Mouse (Mus musculus): ENCODE results near the gene Chfr.

DNA sequence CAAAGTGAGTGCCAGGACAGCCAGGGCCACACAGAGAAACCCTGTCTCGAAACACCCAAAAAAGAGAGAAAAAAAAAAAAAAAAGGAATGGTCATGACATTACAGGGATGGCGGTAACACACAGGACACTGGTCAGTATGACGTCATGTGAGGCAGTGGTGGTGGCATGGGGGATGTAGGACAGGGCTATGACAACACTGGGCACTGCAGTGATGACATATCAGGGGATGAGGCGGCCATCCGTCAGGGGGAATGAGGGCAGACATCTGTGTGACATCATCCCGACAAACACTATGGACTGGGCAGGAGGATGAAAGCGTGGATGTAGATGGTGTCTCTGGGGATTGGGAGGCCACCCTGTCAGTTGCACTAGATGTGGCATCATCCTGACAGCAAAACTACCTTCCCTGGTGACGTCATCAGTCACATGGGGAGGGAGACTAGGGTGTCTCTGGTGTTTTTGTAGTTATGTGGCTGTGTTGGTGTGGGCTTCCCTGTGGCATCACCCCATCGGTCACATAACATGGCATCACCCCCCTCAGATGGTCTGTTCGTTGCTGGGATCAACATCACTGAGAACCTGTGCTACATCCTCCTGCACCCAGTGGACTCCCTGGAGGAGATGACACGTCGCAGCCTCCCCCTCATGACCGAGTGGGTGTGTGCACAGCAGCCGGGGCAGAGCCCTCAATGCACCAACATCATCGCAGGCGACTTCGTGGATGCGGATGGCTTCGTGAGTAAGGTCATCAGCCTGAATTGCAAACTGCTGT is 32.6 kb upstream of the Chfr start:
- no peak for TF ChIP-seq CTCF (IDR thresholded peaks at IDR 0.05; ENCODE audit: borderline replicate concordance, control insufficient read depth, extremely low read depth, insufficient read depth, low read length, poor library complexity)
- TF ChIP-seq POLR2A (IDR thresholded peaks at IDR 0.05; ENCODE audit: control insufficient read depth, extremely low read depth, insufficient read depth, low read length, poor library complexity): no peak
